Mouse (Mus musculus) erythroblast, embryonic 14.5 days (primary cell): Measurements from ENCODE around the gene Zfp277.

ENCODE experiments used
- GATA1 ChIP-seq: IDR thresholded peaks from 2 replicates; pipeline ENCODE4 v1.6.1; 2012; ENCODE audit warnings: low read length, inconsistent platforms, mixed read lengths
- TAL1 ChIP-seq: IDR thresholded peaks from 3 replicates; pipeline ENCODE4 v1.6.1; 2012; ENCODE audit warnings: low read length, inconsistent platforms, mixed read lengths

GRCm38 (mm10) chr12:40280596-40281325, 164.9 kb downstream of the Zfp277 start:
- no peak for TF ChIP-seq GATA1
- TF ChIP-seq TAL1, result no peak
